Mouse (Mus musculus): ENCODE data around the gene Rora.
A peak's percentile ranks its signal among the peaks of the same experiment; 100 is the strongest.

The Rora gene

DNA sequence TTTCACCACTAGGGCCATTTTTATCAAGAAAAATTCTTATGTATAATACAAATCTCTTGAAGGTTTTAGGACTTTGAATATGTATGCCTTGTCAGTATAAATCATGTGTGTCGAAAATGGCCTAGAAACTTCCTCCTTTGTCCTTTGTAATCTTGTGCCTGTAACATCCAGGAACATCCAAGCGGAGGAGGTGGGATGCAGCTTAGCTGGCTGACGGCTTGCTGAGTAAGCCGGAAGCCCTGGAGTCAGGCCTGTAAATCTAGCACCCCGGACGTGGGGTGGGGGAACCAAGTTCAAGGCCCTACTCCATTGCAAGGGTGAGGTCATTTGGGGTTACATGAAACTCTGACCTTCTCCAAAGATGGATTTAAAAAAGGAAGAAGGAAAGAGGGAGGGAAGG, 239.3 kb downstream of the Rora start:
- DNase-seq, result no peak

DNA sequence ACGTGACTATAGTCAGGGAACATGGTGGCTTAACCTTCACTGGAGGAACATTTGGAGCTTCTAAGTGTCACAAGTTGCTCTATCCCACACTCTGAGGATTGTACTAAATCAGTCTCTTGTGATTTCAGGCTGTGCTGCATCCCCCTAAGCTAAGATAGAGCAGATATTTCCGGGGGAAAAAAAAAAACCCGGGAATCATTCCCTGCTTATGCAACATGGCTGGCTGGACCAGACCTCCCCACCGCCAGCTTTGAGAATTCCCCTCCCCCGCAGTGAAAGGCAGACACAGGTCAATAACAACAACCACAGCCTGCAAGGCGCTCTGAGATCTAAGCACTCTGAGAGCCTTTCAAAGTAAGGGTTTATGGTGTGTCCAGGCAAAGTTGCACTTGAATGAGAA, 244.7 kb downstream of the Rora start:
- DNase-seq, result no peak

DNA sequence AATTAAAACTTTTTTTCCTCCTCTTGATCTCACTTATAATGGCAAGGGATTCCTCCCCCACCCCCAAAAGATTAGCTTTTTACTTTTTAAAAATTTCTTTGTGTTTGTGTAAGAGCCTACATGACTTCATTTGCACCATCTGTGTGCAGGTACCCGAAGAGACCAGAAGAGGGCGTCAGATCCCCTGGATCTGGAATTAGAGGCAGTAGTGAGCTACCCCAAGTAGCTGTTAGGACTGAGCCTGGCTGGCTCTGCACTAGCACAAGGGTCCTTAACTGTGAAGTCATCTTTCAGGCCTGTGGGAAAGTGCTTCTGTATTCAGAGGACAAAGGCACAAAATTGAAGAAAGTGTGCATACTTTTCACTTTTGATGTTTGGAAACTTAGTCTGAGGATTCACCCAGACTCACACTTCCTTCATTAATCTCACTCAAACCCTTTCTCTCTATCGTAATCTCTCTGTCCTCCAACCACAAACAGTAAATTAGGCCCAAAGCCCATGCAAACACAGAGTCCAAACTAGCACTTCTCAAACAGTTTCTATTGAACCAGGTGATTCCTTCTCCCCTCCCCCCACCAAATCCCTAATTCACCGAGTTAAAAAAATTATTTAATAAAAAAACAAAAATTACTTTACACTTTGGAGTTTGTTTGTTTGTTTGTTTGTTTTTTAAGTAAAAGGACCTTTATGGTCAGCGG, 246.1 kb downstream of the Rora start:
- DNase-seq, result no peak

GRCm38 (mm10) chr9:68906361-68906883, 252.8 kb downstream of the Rora start:
- DNase-seq, result no peak

DNA sequence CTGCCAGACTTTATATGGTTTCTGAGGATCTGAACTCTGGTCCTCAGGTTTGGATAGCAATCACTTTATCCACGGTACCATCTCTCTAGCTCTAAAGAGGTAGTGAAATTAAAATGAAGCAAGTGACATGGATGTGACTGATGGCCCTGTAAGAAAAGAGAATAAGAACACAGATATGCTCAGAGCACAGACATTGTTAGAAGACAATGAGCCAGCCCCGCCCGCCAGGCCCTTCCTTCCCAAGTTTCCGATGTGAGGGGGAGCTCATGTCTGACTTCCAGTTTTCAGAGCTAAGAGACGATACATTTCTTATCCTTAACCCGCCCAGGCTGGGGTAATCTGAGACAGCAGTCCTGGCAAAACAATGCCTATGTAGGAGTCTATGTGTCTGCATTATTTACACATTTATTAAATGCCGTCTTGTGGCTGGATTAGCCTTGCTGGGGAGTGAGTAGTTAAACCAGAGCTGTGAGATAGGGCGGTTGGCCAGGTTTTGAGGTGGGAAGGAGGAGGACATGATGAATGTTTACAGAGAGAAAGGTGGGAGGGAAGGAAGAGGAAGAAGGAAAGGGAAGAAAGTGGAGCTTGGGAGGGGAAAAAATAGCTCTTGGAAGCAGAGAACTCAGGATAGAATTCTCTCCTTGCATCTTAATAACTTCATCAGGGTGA, 259.0 kb downstream of the Rora start:
- DNase-seq, result no peak

DNA sequence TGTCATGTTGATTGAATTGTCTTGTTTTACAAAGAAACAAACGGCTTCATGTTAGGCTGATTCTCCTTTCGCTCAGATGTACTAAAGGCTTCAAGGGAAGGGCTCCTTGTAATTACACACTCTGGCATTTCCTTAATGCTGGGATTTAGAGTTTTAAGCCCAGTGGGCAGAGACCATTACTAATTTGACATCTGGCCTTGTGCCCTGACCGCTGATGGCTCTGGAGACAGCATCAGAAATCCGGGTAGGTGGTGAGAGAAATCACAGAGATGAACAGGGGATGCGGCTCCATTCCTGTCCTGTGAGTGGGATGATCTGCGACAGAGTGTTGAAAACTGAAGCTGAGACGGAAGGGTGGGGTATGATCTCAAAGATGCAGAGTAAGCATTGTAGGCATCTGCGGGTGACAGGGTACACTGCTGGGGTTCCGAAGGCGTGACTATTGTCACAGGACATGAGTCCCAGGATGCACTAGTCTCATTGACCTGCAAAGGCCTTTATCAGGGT, 259.7 kb downstream of the Rora start:
- DNase-seq, result no peak

DNA sequence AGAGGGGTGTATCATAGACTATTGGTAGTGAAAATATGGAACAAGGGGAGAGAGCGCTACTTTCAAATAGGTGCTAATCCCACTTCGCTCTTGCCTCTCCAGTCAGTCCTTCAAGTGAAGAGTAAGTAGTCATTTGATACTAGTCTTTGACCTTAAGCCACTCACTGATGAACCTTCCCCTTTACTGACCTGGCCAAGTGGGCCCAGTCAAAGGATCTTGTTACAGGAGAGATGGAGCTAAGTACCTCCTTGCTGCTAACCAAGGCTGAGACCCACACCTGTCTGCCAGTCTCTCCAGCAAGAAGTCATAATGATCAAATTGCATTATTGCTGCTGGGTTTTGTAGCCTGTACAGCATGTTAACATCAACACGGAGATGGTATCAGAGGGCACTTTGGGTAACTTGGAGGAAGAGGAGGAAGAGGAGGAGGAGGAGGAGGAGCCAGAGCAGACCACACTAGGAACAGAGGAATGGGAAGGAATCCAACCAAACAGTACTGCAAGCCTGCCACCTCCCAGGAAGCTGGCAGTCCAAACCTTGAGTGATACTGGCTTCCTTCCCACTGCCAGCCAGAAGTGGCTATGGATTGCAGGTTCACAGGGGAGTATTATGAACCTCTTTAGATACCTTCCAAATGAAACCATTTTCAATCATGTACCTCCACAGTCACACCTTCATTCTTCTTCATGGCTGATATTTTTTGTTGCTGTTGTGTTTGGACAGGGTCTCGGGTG, 261.1 kb downstream of the Rora start:
- DNase-seq, result no peak

DNA sequence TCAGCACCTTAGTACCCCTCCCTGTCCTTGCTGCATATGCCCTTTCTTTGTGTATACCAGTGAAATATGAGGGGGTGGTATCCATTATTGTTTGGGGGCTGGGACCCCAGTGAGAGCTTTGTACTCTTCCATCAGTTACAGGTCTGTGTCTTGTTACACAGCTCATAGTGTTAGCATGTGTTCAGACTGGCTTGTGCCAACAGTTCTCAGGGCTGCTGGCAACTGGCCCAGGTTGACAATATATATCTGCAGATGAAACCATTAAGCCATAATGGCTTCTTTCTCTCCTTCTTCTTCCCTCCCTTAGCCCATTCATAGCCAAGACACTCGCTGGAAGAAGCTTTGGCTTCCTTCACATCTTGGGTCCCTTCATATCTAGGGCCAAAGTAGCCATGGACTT, 263.2 kb downstream of the Rora start:
- DNase-seq, result no peak

DNA sequence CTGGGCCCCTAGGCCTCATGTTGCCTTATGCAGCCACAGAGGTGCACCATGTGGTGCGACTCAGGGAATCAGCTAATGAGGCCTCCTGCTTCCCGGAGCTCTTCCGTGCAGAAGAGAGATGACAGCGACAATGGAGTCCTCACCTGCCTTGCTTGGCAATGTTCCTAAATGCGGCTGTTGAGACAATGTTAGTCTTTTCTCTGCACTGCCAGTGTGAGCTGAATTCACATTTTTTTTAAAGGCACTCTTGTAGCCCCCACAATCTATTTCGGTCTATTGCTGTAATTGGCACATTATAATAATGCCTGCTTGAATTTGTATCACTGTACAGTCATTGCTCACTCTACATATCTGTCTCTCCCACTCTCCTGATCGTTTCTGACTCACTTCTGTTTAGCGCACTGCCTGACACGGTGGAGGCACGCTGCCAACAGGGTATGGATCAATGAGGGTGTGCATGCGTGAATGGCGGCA, 269.6 kb downstream of the Rora start:
- no peak for DNase-seq

DNA sequence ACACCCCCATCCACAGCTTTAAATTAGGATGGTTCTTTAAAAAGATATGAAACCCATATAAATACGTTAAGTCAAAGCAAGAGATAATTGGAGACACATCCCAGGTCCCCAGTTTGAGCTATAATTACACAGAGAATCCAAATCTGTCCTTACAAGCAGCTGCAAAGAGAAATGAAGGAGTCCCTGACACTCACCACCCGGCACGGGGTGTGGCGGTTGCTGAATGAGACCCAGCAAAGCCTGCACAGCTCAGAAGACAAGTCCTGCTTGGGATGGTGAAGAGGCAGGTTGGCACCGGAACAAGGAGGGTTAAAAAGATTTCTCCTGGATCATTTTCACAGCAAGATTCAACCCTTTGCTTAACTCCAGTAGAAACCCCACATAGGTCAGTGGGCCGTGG, 272.8 kb downstream of the Rora start:
- no peak for DNase-seq

DNA sequence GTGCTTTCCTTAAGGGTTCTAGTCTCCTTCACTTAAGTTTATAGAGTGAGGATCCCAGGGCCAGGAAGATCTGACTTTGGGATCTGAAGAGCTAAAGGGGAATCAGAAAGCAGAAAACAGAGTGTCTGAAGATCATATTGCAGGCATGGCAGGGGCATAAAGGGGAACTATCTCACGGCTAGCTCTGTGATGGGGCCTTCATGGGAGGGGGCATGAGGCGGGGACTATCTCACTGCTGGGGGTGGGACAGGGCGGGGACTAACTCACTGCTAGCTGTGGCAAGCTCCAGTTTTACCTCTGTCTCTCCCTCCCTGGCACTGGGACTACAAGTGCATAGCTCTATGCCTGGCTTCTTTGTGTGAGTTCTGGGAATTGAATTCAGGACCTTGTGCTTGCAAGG, 279.6 kb downstream of the Rora start:
- DNase-seq, result no peak

- no peak for DNase-seq
These were observed 280.7 kb downstream of the Rora start for GRCm38 (mm10) chr9:68934238-68934637.

DNA sequence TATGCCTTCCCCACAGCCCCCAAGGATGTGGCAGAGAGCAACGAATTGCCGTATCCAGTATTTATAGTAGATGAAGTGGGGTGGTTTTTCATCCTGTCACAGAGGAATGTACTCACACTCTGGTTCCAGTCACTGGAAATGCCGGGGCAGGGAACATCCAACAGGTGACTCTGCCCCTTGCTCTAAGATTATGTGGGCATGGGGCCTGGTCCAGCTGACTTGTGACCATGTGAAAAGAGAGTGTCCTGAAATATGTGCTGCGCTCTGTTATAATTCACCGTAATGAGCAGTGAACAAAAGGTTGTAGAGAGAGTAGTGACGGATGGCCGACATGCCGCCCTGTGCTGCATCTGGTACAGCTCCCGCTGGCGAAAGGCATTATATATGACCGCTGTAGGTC, 282.0 kb downstream of the Rora start:
- DNase-seq, result peak; percentile 22

DNA sequence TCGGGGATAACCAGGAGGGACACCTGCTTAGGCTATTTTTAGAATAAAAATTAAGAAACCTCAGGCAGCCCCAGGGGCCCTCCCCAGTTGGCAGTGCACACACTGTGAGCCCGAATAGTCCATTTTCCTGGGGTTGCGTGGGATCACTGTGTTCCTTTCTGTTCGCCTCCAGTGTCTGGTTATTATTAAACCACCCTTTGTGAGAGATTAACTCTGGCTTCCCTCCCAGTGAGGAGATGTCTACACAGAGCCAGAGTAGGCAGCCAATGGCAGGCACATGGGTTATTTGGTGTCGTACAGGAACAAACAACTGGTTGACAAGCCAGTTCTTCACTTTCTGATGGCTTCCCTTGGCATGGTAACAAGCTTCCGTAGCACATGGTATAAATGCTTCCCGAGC, 287.5 kb downstream of the Rora start:
- DNase-seq, result no peak

DNA sequence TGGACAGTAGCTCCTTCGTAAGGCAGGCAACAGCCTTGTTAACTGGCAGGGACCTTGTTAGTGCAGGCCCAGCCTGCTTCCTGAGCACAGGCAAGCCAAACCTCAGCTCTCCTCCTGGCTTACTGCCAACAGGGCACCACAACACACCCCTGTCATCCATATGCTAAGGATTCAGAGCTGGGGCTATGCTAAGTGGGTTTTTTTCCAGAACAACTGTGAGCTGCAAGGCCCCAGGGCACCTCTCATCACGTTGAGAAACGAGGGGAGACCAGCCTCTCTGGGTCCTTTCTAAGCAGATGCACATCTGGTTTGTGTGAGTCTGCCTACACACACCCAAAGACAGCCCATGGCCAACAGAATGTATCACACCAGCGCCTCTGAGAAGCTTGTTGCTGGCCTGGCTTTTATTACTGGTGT, 289.0 kb downstream of the Rora start:
- peak; percentile 47 for DNase-seq

DNA sequence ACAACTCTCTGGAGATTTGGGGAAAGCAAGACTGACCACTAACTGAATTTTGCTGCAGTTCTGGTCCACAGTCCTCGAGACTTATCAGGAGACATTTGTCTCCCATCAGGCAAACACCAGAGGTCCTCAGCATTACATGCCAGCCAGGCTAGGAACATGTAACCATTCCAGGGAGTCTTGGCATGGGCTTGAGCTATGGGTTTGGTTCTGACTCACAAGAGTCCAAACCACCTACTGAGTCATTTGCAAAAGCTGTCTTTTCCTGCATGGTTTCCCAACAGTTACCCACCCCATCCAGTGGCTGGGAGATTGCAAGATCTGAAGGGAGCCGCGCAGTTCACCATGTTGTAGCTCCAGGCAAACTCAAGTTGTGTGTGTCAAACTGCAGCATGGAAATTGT, 290.4 kb downstream of the Rora start:
- no peak for DNase-seq

- peak; percentile 75 for DNase-seq
These were observed 294.1 kb downstream of the Rora start for GRCm38 (mm10) chr9:68947707-68948106.

DNA sequence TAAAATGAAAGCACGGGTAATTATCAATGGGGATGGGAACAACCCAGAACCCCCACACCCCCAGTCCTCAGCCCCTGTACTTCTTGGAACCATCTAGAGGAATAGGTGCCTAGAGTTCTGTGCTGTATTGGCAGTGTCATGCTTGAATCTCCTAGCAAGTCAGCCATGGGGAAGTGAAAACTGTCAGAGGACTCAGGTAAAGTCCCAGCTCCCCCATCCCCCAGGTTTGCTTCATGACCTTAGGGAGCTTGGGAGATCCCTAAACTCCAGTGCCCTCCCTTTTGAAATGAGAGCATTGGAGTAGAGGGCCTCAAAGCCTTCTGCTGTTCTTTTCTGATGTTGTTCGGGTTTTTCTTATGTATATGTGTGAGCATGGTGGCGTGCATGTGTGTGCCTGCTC, 294.6 kb downstream of the Rora start:
- no peak for DNase-seq

GRCm38 (mm10) chr9:68956210-68956874, 302.8 kb downstream of the Rora start:
- DNase-seq, result peak; percentile 23

GRCm38 (mm10) chr9:68956938-68957573, 303.5 kb downstream of the Rora start:
- DNase-seq, result peak; percentile 73

DNA sequence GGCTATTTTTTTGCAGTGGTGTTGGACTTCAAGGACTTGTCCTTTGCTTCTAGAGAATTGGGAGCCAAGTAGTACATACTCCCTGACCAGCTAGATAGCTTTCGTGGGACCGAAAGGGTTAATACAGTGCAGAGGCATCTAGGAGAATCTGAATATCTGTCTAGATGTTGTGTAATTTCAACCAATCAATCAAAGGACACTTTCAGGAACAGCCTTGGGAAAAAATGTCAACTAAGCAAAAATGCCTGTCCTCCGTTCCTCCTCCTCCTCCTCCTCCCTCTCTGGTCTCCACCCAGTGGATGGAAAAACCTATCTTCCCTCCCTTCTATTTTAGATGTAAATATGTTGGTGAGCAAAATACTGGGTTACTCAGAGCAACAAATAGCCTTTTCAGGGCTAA, 304.2 kb downstream of the Rora start:
- DNase-seq, result no peak

DNA sequence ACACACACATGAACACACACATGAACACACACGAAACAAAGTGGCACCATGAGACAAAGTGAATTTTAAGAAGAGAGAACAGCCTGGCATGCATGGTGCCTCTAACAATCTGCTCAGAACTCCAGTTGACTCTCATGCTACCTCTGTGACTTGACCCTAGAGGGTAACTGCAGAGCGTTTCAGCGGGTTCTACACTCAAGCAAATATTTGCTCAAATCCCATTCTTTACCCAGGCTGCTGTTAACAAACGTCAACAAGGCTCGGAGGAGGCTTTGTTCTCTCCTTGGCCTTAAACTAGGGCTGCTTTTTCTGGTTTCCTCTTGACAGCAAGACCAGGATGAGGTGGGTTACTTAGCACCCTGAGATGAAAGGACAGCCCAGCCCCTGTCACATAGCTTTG, 305.3 kb downstream of the Rora start:
- DNase-seq, result no peak
